Mouse (Mus musculus): Measurements from ENCODE around the gene Ift52. TPM values are rescaled to one million over a fixed set of nuclear protein-coding genes. Genes with fewer than 3 reads are reported as not detected.
A peak's percentile ranks its signal among the peaks of the same experiment; 100 is the strongest.
"Not testable (repeated sequence)": the region's sequence is repeated elsewhere in the genome, so short reads cannot be mapped to it uniquely, and the experiment has no call there.

Gene Ift52
- polyA plus RNA-seq, 1 experiment from 2014 or later = 50.2 TPM

GRCm38 (mm10) chr2:163049116-163049515, 32.0 kb downstream of the Ift52 start:
- Histone ChIP-seq H3K36me3 (ENCODE audit: control insufficient read depth, insufficient read depth, low read length) (peaks cover 34% of the 10 kb centered on the region), H3K4me1 (ENCODE audit: control insufficient read depth, insufficient read depth, low read length) (peaks cover 8% of the 10 kb centered on the region), H3K27me3 (ENCODE audit: control insufficient read depth, insufficient read depth, low read length) (no peaks in the 10 kb centered on the region), H3K4me2 (ENCODE audit: low read length) (no peak overlapping the region), H3K9ac (replicated peaks; ENCODE audit: low read length) (no peak overlapping the region), H3K9me3 (ENCODE audit: control insufficient read depth, low read length) (no peaks in the 10 kb centered on the region), H3K4me3 (replicated peaks; ENCODE audit: low read depth, low read length) (no peak overlapping the region), H3K27ac (replicated peaks; ENCODE audit: low read depth, low read length) (no peak overlapping the region)
- WGBS = 92% methylated on average over 2 of the region's 2 CpGs
- no peak for ATAC-seq (ENCODE audit: low FRiP score, low TSS enrichment)
- DNase-seq = no peak

- no peaks in the 10 kb centered on the region for H3K9me3 ChIP-seq (ENCODE audit: control insufficient read depth, low read length)
- no peak overlapping the region for H3K9ac ChIP-seq (replicated peaks; ENCODE audit: low read length)
- ATAC-seq (ENCODE audit: low FRiP score, low TSS enrichment) (no peak), DNase-seq (no peak)
- peaks cover 12% of the 10 kb centered on the region for H3K36me3 ChIP-seq (ENCODE audit: control insufficient read depth, insufficient read depth, low read length)
- H3K27ac ChIP-seq (replicated peaks; ENCODE audit: low read depth, low read length) = no peak overlapping the region
- 0 out of 2 replicates have a peak, but pooled peaks cover 4% of the 10 kb centered on the region for H3K27me3 ChIP-seq (ENCODE audit: control insufficient read depth, insufficient read depth, low read length)
- 76% methylated on average over 1 of the region's 1 CpGs for WGBS
- no peak overlapping the region for H3K4me3 ChIP-seq (replicated peaks; ENCODE audit: low read depth, low read length)
- H3K4me2 ChIP-seq (ENCODE audit: low read length) = no peak overlapping the region
- H3K4me1 ChIP-seq (ENCODE audit: control insufficient read depth, insufficient read depth, low read length) = peaks cover 8% of the 10 kb centered on the region
These were observed 34.5 kb downstream of the Ift52 start for GRCm38 (mm10) chr2:163051691-163052090.

- Histone ChIP-seq H3K4me2 (ENCODE audit: low read length) (no peak overlapping the region), H3K9ac (replicated peaks; ENCODE audit: low read length) (no peak overlapping the region), H3K27ac (replicated peaks; ENCODE audit: low read depth, low read length) (no peak overlapping the region), H3K9me3 (ENCODE audit: control insufficient read depth, low read length) (no peaks in the 10 kb centered on the region), H3K27me3 (ENCODE audit: control insufficient read depth, insufficient read depth, low read length) (0 out of 2 replicates have a peak, but pooled peaks cover 4% of the 10 kb centered on the region), H3K4me1 (ENCODE audit: control insufficient read depth, insufficient read depth, low read length) (peaks cover 8% of the 10 kb centered on the region), H3K4me3 (replicated peaks; ENCODE audit: low read depth, low read length) (no peak overlapping the region), H3K36me3 (ENCODE audit: control insufficient read depth, insufficient read depth, low read length) (peaks cover 8% of the 10 kb centered on the region)
- DNase-seq (no peak), ATAC-seq (ENCODE audit: low FRiP score, low TSS enrichment) (no peak)
- whole genome bisulfite sequencing = 45% methylated on average over 4 of the region's 4 CpGs
These were observed 34.9 kb downstream of the Ift52 start for GRCm38 (mm10) chr2:163052101-163052500.

GRCm38 (mm10) chr2:163052826-163053225, 35.7 kb downstream of the Ift52 start:
- H3K9ac ChIP-seq (replicated peaks; ENCODE audit: low read length) = no peak overlapping the region
- no peak overlapping the region for H3K4me2 ChIP-seq (ENCODE audit: low read length)
- no peaks in the 10 kb centered on the region for H3K9me3 ChIP-seq (ENCODE audit: control insufficient read depth, low read length)
- 63% methylated on average over 4 of the region's 4 CpGs for WGBS
- ATAC-seq (ENCODE audit: low FRiP score, low TSS enrichment) (no peak), DNase-seq (no peak)
- peaks cover 8% of the 10 kb centered on the region for H3K4me1 ChIP-seq (ENCODE audit: control insufficient read depth, insufficient read depth, low read length)
- 0 out of 2 replicates have a peak, but pooled peaks cover 4% of the 10 kb centered on the region for H3K27me3 ChIP-seq (ENCODE audit: control insufficient read depth, insufficient read depth, low read length)
- H3K27ac ChIP-seq (replicated peaks; ENCODE audit: low read depth, low read length) = no peak overlapping the region
- H3K36me3 ChIP-seq (ENCODE audit: control insufficient read depth, insufficient read depth, low read length) = 0 out of 2 replicates have a peak, but pooled peaks cover 6% of the 10 kb centered on the region
- no peak overlapping the region for H3K4me3 ChIP-seq (replicated peaks; ENCODE audit: low read depth, low read length)

- Histone ChIP-seq H3K4me2 (ENCODE audit: low read length) (peak within 1 kb of the TSS; percentile 100), H3K4me1 (ENCODE audit: control insufficient read depth, insufficient read depth, low read length) (peaks cover 5% of the 10 kb centered on the region), H3K4me3 (replicated peaks; ENCODE audit: low read depth, low read length) (peak within 1 kb of the TSS; percentile 53), H3K9ac (replicated peaks; ENCODE audit: low read length) (peak within 1 kb of the TSS; percentile 40), H3K27ac (replicated peaks; ENCODE audit: low read depth, low read length) (no peak within 1 kb of the TSS), H3K9me3 (ENCODE audit: control insufficient read depth, low read length) (no peaks in the 10 kb centered on the region), H3K27me3 (ENCODE audit: control insufficient read depth, insufficient read depth, low read length) (0 out of 2 replicates have a peak, but pooled peaks cover 4% of the 10 kb centered on the region), H3K36me3 (ENCODE audit: control insufficient read depth, insufficient read depth, low read length) (no peaks in the 10 kb centered on the region)
- DNase-seq (peak; percentile 95), ATAC-seq (ENCODE audit: low FRiP score, low TSS enrichment) (peak; percentile 98)
- under 1% methylated on average over 48 of the region's 48 CpGs for WGBS
These were observed 37.2 kb downstream of the Ift52 start, which contains the start of gene Mybl2 for GRCm38 (mm10) chr2:163054335-163054840. Mybl2 (plus strand) TSS chr2:163054687.

- Histone ChIP-seq H3K27me3 (ENCODE audit: control insufficient read depth, insufficient read depth, low read length) (0 out of 2 replicates have a peak, but pooled peaks cover 4% of the 10 kb centered on the region), H3K9ac (replicated peaks; ENCODE audit: low read length) (peak overlapping the region; percentile 40; the same call in 1 of the 2 replicates), H3K36me3 (ENCODE audit: control insufficient read depth, insufficient read depth, low read length) (no peaks in the 10 kb centered on the region), H3K27ac (replicated peaks; ENCODE audit: low read depth, low read length) (no peak overlapping the region), H3K9me3 (ENCODE audit: control insufficient read depth, low read length) (no peaks in the 10 kb centered on the region), H3K4me1 (ENCODE audit: control insufficient read depth, insufficient read depth, low read length) (peaks cover 5% of the 10 kb centered on the region), H3K4me3 (replicated peaks; ENCODE audit: low read depth, low read length) (peak overlapping the region; percentile 53), H3K4me2 (ENCODE audit: low read length) (peak overlapping the region; percentile 100)
- under 1% methylated on average over 37 of the region's 38 CpGs for WGBS
- DNase-seq (peak; percentile 11), ATAC-seq (ENCODE audit: low FRiP score, low TSS enrichment) (no peak)
These were observed 37.8 kb downstream of the Ift52 start for GRCm38 (mm10) chr2:163054891-163055494.

GRCm38 (mm10) chr2:163055715-163056114, 38.6 kb downstream of the Ift52 start:
- DNase-seq (no peak), ATAC-seq (ENCODE audit: low FRiP score, low TSS enrichment) (no peak)
- Histone ChIP-seq H3K27ac (replicated peaks; ENCODE audit: low read depth, low read length) (no peak overlapping the region), H3K27me3 (ENCODE audit: control insufficient read depth, insufficient read depth, low read length) (0 out of 2 replicates have a peak, but pooled peaks cover 4% of the 10 kb centered on the region), H3K4me2 (ENCODE audit: low read length) (peak overlapping the region; percentile 100), H3K4me1 (ENCODE audit: control insufficient read depth, insufficient read depth, low read length) (peaks cover 5% of the 10 kb centered on the region), H3K36me3 (ENCODE audit: control insufficient read depth, insufficient read depth, low read length) (no peaks in the 10 kb centered on the region), H3K9me3 (ENCODE audit: control insufficient read depth, low read length) (no peaks in the 10 kb centered on the region), H3K4me3 (replicated peaks; ENCODE audit: low read depth, low read length) (peak overlapping the region; percentile 53; the same call in 1 of the 2 replicates), H3K9ac (replicated peaks; ENCODE audit: low read length) (no peak overlapping the region)
- WGBS = 31% methylated on average over 5 of the region's 5 CpGs

- Histone ChIP-seq H3K27ac (replicated peaks; ENCODE audit: low read depth, low read length) (no peak overlapping the region), H3K27me3 (ENCODE audit: control insufficient read depth, insufficient read depth, low read length) (0 out of 2 replicates have a peak, but pooled peaks cover 4% of the 10 kb centered on the region), H3K4me1 (ENCODE audit: control insufficient read depth, insufficient read depth, low read length) (peaks cover 5% of the 10 kb centered on the region), H3K9ac (replicated peaks; ENCODE audit: low read length) (no peak overlapping the region), H3K9me3 (ENCODE audit: control insufficient read depth, low read length) (no peaks in the 10 kb centered on the region), H3K36me3 (ENCODE audit: control insufficient read depth, insufficient read depth, low read length) (no peaks in the 10 kb centered on the region), H3K4me2 (ENCODE audit: low read length) (no peak overlapping the region), H3K4me3 (replicated peaks; ENCODE audit: low read depth, low read length) (no peak overlapping the region)
- 88% methylated on average over 9 of the region's 9 CpGs for WGBS
- no peak for DNase-seq
- no peak for ATAC-seq (ENCODE audit: low FRiP score, low TSS enrichment)
These were observed 39.4 kb downstream of the Ift52 start for GRCm38 (mm10) chr2:163056584-163056983.

- DNase-seq; H3K27me3 ChIP-seq (ENCODE audit: control insufficient read depth, insufficient read depth, low read length); H3K4me2 ChIP-seq (ENCODE audit: low read length); H3K9ac ChIP-seq (replicated peaks; ENCODE audit: low read length); H3K9me3 ChIP-seq (ENCODE audit: control insufficient read depth, low read length); H3K27ac ChIP-seq (replicated peaks; ENCODE audit: low read depth, low read length); H3K4me1 ChIP-seq (ENCODE audit: control insufficient read depth, insufficient read depth, low read length); H3K4me3 ChIP-seq (replicated peaks; ENCODE audit: low read depth, low read length); H3K36me3 ChIP-seq (ENCODE audit: control insufficient read depth, insufficient read depth, low read length); ATAC-seq (ENCODE audit: low FRiP score, low TSS enrichment): not testable (repeated sequence)
- WGBS = 96% methylated on average over 6 of the region's 7 CpGs
These were observed 41.8 kb downstream of the Ift52 start for GRCm38 (mm10) chr2:163058981-163059380.
